Mouse (Mus musculus) heart, embryonic 10.5 days (tissue): ENCODE data around the gene Olfr1250. TPM values are rescaled to one million over a fixed set of nuclear protein-coding genes. Genes with fewer than 3 reads are reported as not detected.
"Not testable (repeated sequence)": the region's sequence is repeated elsewhere in the genome, so short reads cannot be mapped to it uniquely, and the experiment has no call there.

Experiments used
- DNase-seq: peaks from one replicate; pipeline ENCODE4 v3.0.0-alpha.2; 2017; ENCODE audit warnings: low spot score
- H3K27ac ChIP-seq: fragments of 300-500 bp; sonication (generic); 2 replicates; pipeline ENCODE4 v1.5.1; 2016; ENCODE audit warnings: mild to moderate bottlenecking
- H3K27me3 ChIP-seq: fragments of 300-500 bp; sonication (generic); 2 replicates; pipeline ENCODE4 v1.6.1; 2016; ENCODE audit warnings: mild to moderate bottlenecking; ENCODE audit not compliant: poor library complexity, insufficient read depth, severe bottlenecking
- H3K36me3 ChIP-seq: fragments of 300-500 bp; sonication (generic); 2 replicates; pipeline ENCODE4 v1.6.1; 2016; ENCODE audit warnings: mild to moderate bottlenecking, moderate library complexity
- H3K4me1 ChIP-seq: fragments of 300-500 bp; sonication (generic); 2 replicates; pipeline ENCODE4 v1.6.1; 2016; ENCODE audit warnings: mild to moderate bottlenecking
- H3K4me3 ChIP-seq: fragments of 300-500 bp; sonication (generic); 2 replicates; pipeline ENCODE4 v1.5.1; 2016; ENCODE audit warnings: mild to moderate bottlenecking, moderate library complexity
- H3K9me3 ChIP-seq: fragments of 300-500 bp; sonication (generic); 2 replicates; pipeline ENCODE4 v1.6.1; 2016; ENCODE audit warnings: mild to moderate bottlenecking, moderate library complexity
- WGBS: fragments of 180-500 bp; shearing (Covaris S2); methylation state at CpG from one replicate; pipeline ENCODE4 v1.1.7; 2016; 5-methylcytosine and 5-hydroxymethylcytosine counted together
- polyA plus RNA-seq: library from polyadenylated mRNA; unstranded; fragments of >200 nt; fragmentation: Nextera tagmentation; extraction: Ambion mirVana; gene quantifications from 2 replicates; pipeline ENCODE4 v1.2.1, GENCODE M21; 2016

The Olfr1250 gene
- polyA plus RNA-seq: not detected in 2 replicates

GRCm38 (mm10) chr2:89661367-89661766 is at the start of gene Olfr1250:
TSS of gene Olfr1250 (minus strand) at chr2:89661467.
- Histone ChIP-seq H3K27me3 (no peaks in the 10 kb centered on the region), H3K9me3 (no peaks in the 10 kb centered on the region)

GRCm38 (mm10) chr2:89691980-89692379 is 30.7 kb upstream of the Olfr1250 start:
- H3K4me1 ChIP-seq: no peaks in the 10 kb centered on the region
- H3K27ac ChIP-seq: no peak overlapping the region
- no peaks in the 10 kb centered on the region for H3K9me3 ChIP-seq
- no peak for DNase-seq
- H3K4me3 ChIP-seq: no peak overlapping the region
- no peaks in the 10 kb centered on the region for H3K27me3 ChIP-seq
- 86% methylated on average over 6 of the region's 6 CpGs for WGBS
- H3K36me3 ChIP-seq: no peaks in the 10 kb centered on the region

More at GRCm38 (mm10) chr2:89661367-89661766, at the start of gene Olfr1250:
- no peak within 1 kb of the TSS for H3K27ac ChIP-seq
- H3K4me3 ChIP-seq: no peak within 1 kb of the TSS
- DNase-seq: no peak
- H3K4me1 ChIP-seq: no peaks in the 10 kb centered on the region
- no peaks in the 10 kb centered on the region for H3K36me3 ChIP-seq

- H3K4me1 ChIP-seq: no peaks in the 10 kb centered on the region
- no peaks in the 10 kb centered on the region for H3K27me3 ChIP-seq
- no peak within 1 kb of the TSS for H3K27ac ChIP-seq
- H3K9me3 ChIP-seq: no peaks in the 10 kb centered on the region
- no peak within 1 kb of the TSS for H3K4me3 ChIP-seq
- DNase-seq: no peak
- H3K36me3 ChIP-seq: no peaks in the 10 kb centered on the region
These were observed 10.6 kb upstream of the Olfr1250 start, which contains the start of gene Olfr1251 for GRCm38 (mm10) chr2:89671836-89672235. TSS of gene Olfr1251 (minus strand) at chr2:89671936.

- Histone ChIP-seq H3K27ac (no peak within 1 kb of the TSS), H3K27me3 (no peaks in the 10 kb centered on the region), H3K4me1 (no peaks in the 10 kb centered on the region), H3K36me3 (no peaks in the 10 kb centered on the region), H3K9me3 (no peaks in the 10 kb centered on the region), H3K4me3 (no peak within 1 kb of the TSS)
- WGBS: 88% methylated on average over 2 of the region's 2 CpGs
- no peak for DNase-seq
These were observed 26.4 kb downstream of the Olfr1250 start, which contains the start of gene Olfr1249 for GRCm38 (mm10) chr2:89634883-89635282. TSS of gene Olfr1249 (minus strand) at chr2:89634983.

GRCm38 (mm10) chr2:89618145-89618544 is 43.1 kb downstream of the Olfr1250 start, which contains the start of gene Olfr1248:
TSS of gene Olfr1248 (minus strand) at chr2:89618245.
- not testable (repeated sequence) for DNase-seq, H3K4me3 ChIP-seq, H3K9me3 ChIP-seq, H3K36me3 ChIP-seq, H3K27ac ChIP-seq, H3K4me1 ChIP-seq, H3K27me3 ChIP-seq
- 88% methylated on average over 1 of the region's 1 CpGs for WGBS

GRCm38 (mm10) chr2:89614030-89614429 is 47.2 kb downstream of the Olfr1250 start, which contains the start of gene Olfr1247:
TSS of gene Olfr1247 (minus strand) at chr2:89614130.
- no peaks in the 10 kb centered on the region for H3K4me1 ChIP-seq
- H3K4me3 ChIP-seq: no peak within 1 kb of the TSS
- WGBS: 86% methylated on average over 2 of the region's 2 CpGs
- no peaks in the 10 kb centered on the region for H3K9me3 ChIP-seq
- H3K36me3 ChIP-seq: no peaks in the 10 kb centered on the region
- H3K27ac ChIP-seq: no peak within 1 kb of the TSS
- H3K27me3 ChIP-seq: no peaks in the 10 kb centered on the region
- DNase-seq: no peak

Other genes starting within 250 kb of the Olfr1250 start
- gene Olfr1239, start 241.1 kb downstream of the Olfr1250 start, polyA plus RNA-seq: not detected in 2 replicates
- gene Olfr1240, start 218.5 kb downstream of the Olfr1250 start, polyA plus RNA-seq: not detected in 2 replicates
- gene Olfr1241, start 174.3 kb downstream of the Olfr1250 start, polyA plus RNA-seq: not detected in 2 replicates
- gene Olfr1242, start 163.1 kb downstream of the Olfr1250 start, polyA plus RNA-seq: not detected in 2 replicates
- not detected in 2 replicates for gene Olfr1243, start 130.0 kb downstream of the Olfr1250 start, polyA plus RNA-seq
- not detected in 2 replicates for gene Olfr1245, start 83.0 kb downstream of the Olfr1250 start, polyA plus RNA-seq
- gene Olfr1246, start 68.3 kb downstream of the Olfr1250 start, polyA plus RNA-seq: not detected in 2 replicates
- not detected in 2 replicates for gene Olfr1247, start 47.3 kb downstream of the Olfr1250 start, polyA plus RNA-seq
- gene Olfr1248, start 43.2 kb downstream of the Olfr1250 start, polyA plus RNA-seq: not detected in 2 replicates
- not detected in 2 replicates for gene Olfr1249, start 26.5 kb downstream of the Olfr1250 start, polyA plus RNA-seq
- gene Olfr1251, start 10.5 kb upstream of the Olfr1250 start, polyA plus RNA-seq: not detected in 2 replicates
- not detected in 2 replicates for gene Olfr1252, start 63.5 kb upstream of the Olfr1250 start, polyA plus RNA-seq
- gene Olfr1253, start 95.6 kb upstream of the Olfr1250 start, polyA plus RNA-seq: not detected in 2 replicates
- not detected in 2 replicates for gene Olfr1254, start 132.2 kb upstream of the Olfr1250 start, polyA plus RNA-seq
- gene Olfr1255, start 150.6 kb upstream of the Olfr1250 start, polyA plus RNA-seq: not detected in 2 replicates
- gene Olfr1256, start 180.1 kb upstream of the Olfr1250 start, polyA plus RNA-seq: not detected in 2 replicates
- gene Olfr48, start 186.7 kb upstream of the Olfr1250 start, polyA plus RNA-seq: not detected in 2 replicates
- gene Olfr1257, start 217.0 kb upstream of the Olfr1250 start, polyA plus RNA-seq: not detected in 2 replicates